Mouse (Mus musculus) telencephalon, adult 2 months (tissue): ENCODE results near the gene Ctnnal1.

Experiments
- DNase-seq: peaks from one replicate; pipeline ENCODE4 v3.0.0-alpha.2; 2011; ENCODE audit warnings: low read depth, low spot score

Ctnnal1 gene

DNA sequence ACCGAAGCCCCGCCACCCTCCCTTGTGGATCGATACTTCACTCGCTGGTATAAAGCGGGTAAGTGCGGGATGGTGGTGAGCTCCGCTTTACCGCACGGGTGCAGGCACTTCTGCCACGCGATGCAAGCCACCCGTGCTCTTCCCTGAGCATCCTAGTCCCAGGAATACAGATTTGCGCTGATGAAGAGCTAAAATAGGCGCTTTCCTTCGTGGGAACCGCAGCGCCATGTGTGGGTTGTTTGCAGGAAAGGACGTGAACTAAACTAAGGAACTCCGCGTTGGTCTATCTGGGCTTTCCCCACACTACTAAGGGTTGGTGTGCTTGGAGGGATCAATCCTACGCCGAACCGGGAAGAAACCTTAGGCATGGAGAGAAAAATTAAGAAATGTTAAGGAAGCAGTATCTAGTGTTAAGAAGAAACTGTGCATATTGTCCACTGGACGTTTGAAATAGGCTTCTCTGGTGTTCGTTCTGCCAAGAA, 62.3 kb downstream of the Ctnnal1 start:
- DNase-seq, result peak; percentile 82

DNA sequence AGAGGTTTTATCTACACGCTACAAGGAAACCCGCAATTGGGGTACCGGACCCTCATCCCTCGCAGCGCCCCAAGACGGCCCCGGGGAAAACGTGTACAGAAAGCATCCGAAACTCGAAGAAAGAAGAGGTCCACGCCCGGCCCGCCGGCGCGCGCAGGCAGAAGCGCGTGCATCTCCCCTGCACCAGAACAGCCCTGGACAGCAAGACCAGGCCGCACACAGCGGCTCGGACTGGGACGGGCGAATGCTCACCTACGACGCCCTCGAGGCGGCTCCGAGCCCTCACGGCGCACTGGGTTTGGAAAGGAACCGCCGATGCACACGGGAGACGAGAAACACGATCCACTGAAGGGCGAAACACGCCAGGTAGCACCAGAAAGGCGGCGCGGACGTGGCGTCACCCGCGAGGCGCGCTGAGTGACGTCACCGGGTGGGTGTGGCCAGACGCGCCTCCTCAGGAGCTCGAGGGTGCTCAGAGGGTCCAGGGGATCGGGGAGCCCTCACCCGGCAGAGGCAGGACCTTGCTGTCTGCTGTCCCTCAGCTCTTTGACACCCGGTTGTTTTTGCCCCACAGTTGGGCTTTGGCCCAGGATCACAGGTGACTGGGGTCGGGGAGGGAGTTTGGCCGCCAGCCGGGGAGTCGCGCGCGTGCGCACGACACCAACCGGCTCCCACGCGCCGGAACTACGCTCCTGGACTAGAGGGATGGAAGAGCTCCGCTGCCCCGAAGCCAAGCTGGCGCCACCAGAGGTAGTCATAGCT, 62.9 kb downstream of the Ctnnal1 start, which contains the start of the genes Elp1 and Fam206a:
TSS of gene Elp1 (minus strand) at position 425 of the 762 bp plus-strand sequence.
TSS of gene Fam206a (plus strand) at position 439 of the 762 bp plus-strand sequence.
- DNase-seq, result peak; percentile 82

DNA sequence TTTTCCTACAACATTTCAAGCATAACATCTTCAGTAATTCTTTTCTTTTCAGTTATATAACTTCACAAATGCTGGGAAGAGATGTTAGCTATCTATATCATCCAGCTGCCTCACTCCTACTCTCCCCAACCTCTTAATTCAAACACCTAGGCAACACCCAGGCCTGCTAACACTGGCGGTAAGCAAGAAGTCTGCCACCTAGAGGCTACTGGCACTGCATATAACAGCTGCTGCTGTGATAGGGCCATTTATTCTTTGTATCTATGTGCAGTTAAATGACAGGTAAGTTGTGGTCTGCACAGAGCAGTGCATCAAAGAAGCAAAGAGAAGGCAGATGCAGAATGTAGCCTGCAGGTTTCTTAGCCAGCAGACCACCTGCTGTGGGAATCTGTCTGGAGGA, 73.6 kb downstream of the Ctnnal1 start:
- DNase-seq, result peak; percentile 32

DNA sequence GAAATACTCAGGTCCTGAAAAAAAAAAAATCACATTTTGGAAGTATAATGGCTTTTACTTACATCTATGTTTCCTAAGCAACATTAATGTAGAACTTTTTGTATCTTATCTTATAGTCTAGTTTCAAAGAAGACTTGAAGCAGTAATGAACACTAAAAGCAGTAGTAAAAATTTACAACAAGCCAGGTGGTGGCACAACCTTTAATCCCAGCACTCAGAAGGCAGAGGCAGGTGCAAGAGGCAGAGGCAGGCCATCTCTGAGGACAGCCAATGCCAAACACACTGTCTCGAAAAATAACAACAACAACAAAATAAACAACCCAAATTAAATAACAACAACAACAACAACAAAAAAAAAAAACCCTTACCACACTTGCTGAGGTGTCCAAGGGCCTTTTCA, 93.9 kb downstream of the Ctnnal1 start:
- no peak for DNase-seq

DNA sequence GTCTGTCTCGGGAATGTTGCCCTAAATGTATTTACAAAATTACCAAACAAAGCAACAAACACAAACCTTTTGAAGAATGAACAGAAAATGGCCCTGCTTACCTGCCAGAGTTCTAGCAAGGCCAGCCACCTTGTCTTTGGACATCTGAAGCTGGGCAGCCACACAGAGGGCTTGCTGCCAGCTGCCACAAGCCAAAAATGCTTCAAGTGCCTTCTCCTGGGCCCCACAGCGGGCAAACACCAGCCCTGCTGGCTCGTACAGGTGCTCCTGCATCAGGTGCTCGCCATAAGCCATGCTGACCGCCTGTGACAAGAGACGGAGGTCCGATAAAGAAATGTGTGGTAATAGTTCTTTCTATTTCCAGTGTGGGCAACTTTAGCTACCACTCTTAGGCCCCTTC, 96.1 kb downstream of the Ctnnal1 start:
- DNase-seq, result no peak

DNA sequence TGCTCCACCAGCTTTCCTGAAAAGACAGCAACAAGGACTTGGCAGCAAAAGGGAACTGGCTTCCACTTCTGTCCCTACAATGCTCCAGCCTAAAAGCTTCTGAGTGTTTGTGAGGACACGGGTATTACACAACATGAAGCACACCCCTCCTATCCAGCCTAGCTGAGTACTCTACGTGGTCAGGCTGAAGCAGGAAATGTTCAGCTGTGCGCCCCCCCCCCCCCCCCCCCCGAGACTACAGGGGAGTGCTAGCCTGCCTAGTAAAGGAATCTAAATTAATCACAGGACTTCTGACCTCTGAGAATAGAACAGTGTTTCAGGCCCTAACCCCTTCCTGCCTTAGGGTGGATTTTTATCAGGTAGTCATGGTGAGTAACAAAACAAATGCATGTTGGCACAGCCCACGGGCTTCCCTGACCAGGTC, 97.1 kb downstream of the Ctnnal1 start:
- no peak for DNase-seq
